Comparison of ENCODE assay signal across 23 mouse cellular contexts in the genomic region with DNA sequence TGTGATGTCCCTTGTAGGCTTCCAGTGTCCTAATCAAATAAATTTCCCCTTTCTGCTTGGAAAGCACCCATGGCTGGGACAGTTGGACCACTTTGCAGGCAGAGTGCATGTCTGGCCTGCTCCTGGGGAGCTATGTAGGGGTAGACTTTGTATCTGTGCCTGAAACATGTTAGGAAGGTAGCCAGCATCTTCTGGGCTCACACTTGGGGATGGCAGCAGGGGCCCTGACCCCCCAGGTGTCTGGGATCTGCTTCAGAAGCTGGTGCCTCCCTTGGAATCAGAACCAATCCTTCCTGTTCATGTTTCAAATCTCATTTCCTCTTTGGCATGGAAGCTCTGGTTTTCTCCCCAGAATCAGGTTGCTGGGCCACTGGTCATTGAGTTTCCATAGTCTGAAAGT. TPM values are rescaled to one million over a fixed set of nuclear protein-coding genes. Genes with fewer than 3 reads are reported as not detected.
DNase-seq lines count a peak whose midpoint lies in the region; ATAC-seq and TF ChIP-seq lines count a peak whose summit lies in the region.
"Had no signal": no experiment of that assay in that cellular context is flagged by ENCODE, and none has a peak within 500 bp of the region (broad histone marks: within the 10 kb centered on the region; RNA-seq: fewer than 3 reads in every experiment).

No protein-coding gene starts in this region.

- no peaks in the 10 kb centered on the region for H3K9me3 ChIP-seq in embryonic facial prominence, embryonic 12.5 days
- no peaks in the 10 kb centered on the region for H3K9me3 ChIP-seq in embryonic facial prominence, embryonic 10.5 days
- no peaks in the 10 kb centered on the region for H3K9me3 ChIP-seq in heart, embryonic 14.5 days (ENCODE audit: control insufficient read depth, low read length)
- no peaks in the 10 kb centered on the region for H3K9me3 ChIP-seq in G1E (replicated peaks)
- no peaks in the 10 kb centered on the region for H3K9me3 ChIP-seq in liver, embryonic 13.5 days (replicated peaks)
- H3K9me3 ChIP-seq: hindbrain, embryonic 12.5 days; limb, embryonic 13.5 days had no signal

- no peak for TF ChIP-seq CTCF in G1E (IDR thresholded peaks at IDR 0.05; ENCODE audit: low read depth, low read length)

- H3K9ac ChIP-seq in embryonic facial prominence, embryonic 12.5 days, result no peak overlapping the region
- H3K9ac ChIP-seq in heart, embryonic 14.5 days (ENCODE audit: low read length), result no peak overlapping the region
- H3K9ac ChIP-seq in liver, embryonic 13.5 days, result peak overlapping the region; percentile 100
- H3K9ac ChIP-seq: hindbrain, embryonic 12.5 days; limb, embryonic 13.5 days had no signal

- ATAC-seq in embryonic facial prominence, embryonic 12.5 days (ENCODE audit: insufficient number of reproducible peaks, insufficient read depth, low FRiP score, low TSS enrichment), result no peak
- ATAC-seq in heart, embryonic 14.5 days (ENCODE audit: insufficient number of reproducible peaks, insufficient read depth, low FRiP score, low read depth), result no peak
- ATAC-seq in G1E (ENCODE audit: extremely low read depth, insufficient number of reproducible peaks, low FRiP score, poor library complexity, severe bottlenecking), result no peak
- no peak for ATAC-seq in liver, embryonic 13.5 days (ENCODE audit: low read depth)
- ATAC-seq: activated CD4-positive, CD25-positive, alpha-beta regulatory T cell, adult 4 months; forebrain, embryonic 14.5 days; inflammation-experienced regulatory T-cells, adult 6 months had no signal

- no peak overlapping the region for H3K27ac ChIP-seq in embryonic facial prominence, embryonic 12.5 days
- no peak overlapping the region for H3K27ac ChIP-seq in embryonic facial prominence, embryonic 10.5 days (replicated peaks)
- no peak overlapping the region for H3K27ac ChIP-seq in heart, embryonic 14.5 days (replicated peaks in 1 of 2; ENCODE audit: control insufficient read depth in 1 of 2, insufficient read depth in 1 of 2, low read depth in 2 of 2, low read length in 2 of 2)
- peak overlapping the region; percentile 99 for H3K27ac ChIP-seq in liver, embryonic 13.5 days
- H3K27ac ChIP-seq: hindbrain, embryonic 12.5 days; limb, embryonic 13.5 days had no signal

- DNase-seq in embryonic facial prominence, embryonic 10.5 days (ENCODE audit: low spot score), result no peak
- DNase-seq in heart, postnatal 4 days, result no peak
- no peak for DNase-seq in G1E (ENCODE audit: low spot score)
- DNase-seq in liver, embryonic 13.5 days, result no peak
- DNase-seq in urinary bladder, postnatal 14 days (ENCODE audit: low spot score), result no peak
- DNase-seq in cerebellum, adult 11-12 months, result no peak
- DNase-seq: adrenal gland, postnatal 10 days; cerebellum, adult 18-20 months; cerebellum, postnatal 25 days; embryo, embryonic 11 days; gastrocnemius, postnatal 14 days; kidney, adult 2 months; kidney, postnatal 10 days; retina, postnatal 1 day; right cerebral cortex, postnatal 4 days; thymus, postnatal 25 days had no signal

- H3K4me1 ChIP-seq in embryonic facial prominence, embryonic 12.5 days, result peaks cover 7% of the 10 kb centered on the region; the same call in 1 of the 2 replicates
- peaks cover 14% of the 10 kb centered on the region for H3K4me1 ChIP-seq in embryonic facial prominence, embryonic 10.5 days
- peaks cover 2 to 10% of the 10 kb centered on the region in 2 experiments; a peak in 3 of 4 replicates for H3K4me1 ChIP-seq in heart, embryonic 14.5 days (ENCODE audit: control insufficient read depth in 2 of 2, insufficient read depth in 2 of 2, low read length in 2 of 2)
- H3K4me1 ChIP-seq in G1E (ENCODE audit: insufficient read depth, low read depth, low read length), result peaks cover 79% of the 10 kb centered on the region
- peaks cover 77% of the 10 kb centered on the region for H3K4me1 ChIP-seq in liver, embryonic 13.5 days (replicated peaks)

- peak overlapping the region; percentile 14; the same call in 1 of the 2 replicates for H3K4me2 ChIP-seq in embryonic facial prominence, embryonic 12.5 days (replicated peaks)
- H3K4me2 ChIP-seq in heart, embryonic 14.5 days (ENCODE audit: low read length), result 0 out of 2 replicates have a peak overlapping the region, but pooled peaks have one; percentile 0
- H3K4me2 ChIP-seq in liver, embryonic 13.5 days, result peak overlapping the region; percentile 87
- H3K4me2 ChIP-seq: hindbrain, embryonic 12.5 days; limb, embryonic 13.5 days had no signal

- H3K4me3 ChIP-seq in embryonic facial prominence, embryonic 12.5 days, result no peak overlapping the region
- no peak overlapping the region for H3K4me3 ChIP-seq in embryonic facial prominence, embryonic 10.5 days
- H3K4me3 ChIP-seq in heart, embryonic 14.5 days (ENCODE audit: control insufficient read depth in 1 of 2, insufficient read depth in 1 of 2, low read depth in 1 of 2, low read length in 2 of 2), result no peak overlapping the region
- peak overlapping the region; percentile 62; the same call in 1 of the 2 replicates for H3K4me3 ChIP-seq in G1E (ENCODE audit: low read depth, low read length)
- H3K4me3 ChIP-seq in liver, embryonic 13.5 days (replicated peaks), result peak overlapping the region; percentile 97
- H3K4me3 ChIP-seq: hindbrain, embryonic 12.5 days; limb, embryonic 13.5 days had no signal

- H3K27me3 ChIP-seq in embryonic facial prominence, embryonic 12.5 days, result peaks cover 29% of the 10 kb centered on the region
- peaks cover 52% of the 10 kb centered on the region for H3K27me3 ChIP-seq in embryonic facial prominence, embryonic 10.5 days (replicated peaks; ENCODE audit: low read depth, poor library complexity, severe bottlenecking)
- peaks cover 18% of the 10 kb centered on the region for H3K27me3 ChIP-seq in heart, embryonic 14.5 days (ENCODE audit: control insufficient read depth, insufficient read depth, low read length)
- peaks cover 6% of the 10 kb centered on the region for H3K27me3 ChIP-seq in G1E (ENCODE audit: insufficient read depth, low read length)
- H3K27me3 ChIP-seq in liver, embryonic 13.5 days, result peaks cover 12% of the 10 kb centered on the region

- no peaks in the 10 kb centered on the region for H3K36me3 ChIP-seq in embryonic facial prominence, embryonic 12.5 days
- H3K36me3 ChIP-seq in embryonic facial prominence, embryonic 10.5 days (replicated peaks), result no peaks in the 10 kb centered on the region
- H3K36me3 ChIP-seq in heart, embryonic 14.5 days (ENCODE audit: control insufficient read depth, insufficient read depth, low read length), result no peaks in the 10 kb centered on the region
- H3K36me3 ChIP-seq in G1E (replicated peaks), result peaks cover 30% of the 10 kb centered on the region
- peaks cover 23% of the 10 kb centered on the region for H3K36me3 ChIP-seq in liver, embryonic 13.5 days
- H3K36me3 ChIP-seq: hindbrain, embryonic 12.5 days; limb, embryonic 13.5 days had no signal

RNA-seq across cellular contexts. Expression of a gene that starts 3.1 kb away (rescaled TPM):
- 4.7 and 5.6 TPM in 2 replicates for polyA plus RNA-seq in embryonic facial prominence, embryonic 12.5 days (2016; fragmentation: Nextera tagmentation; extraction: Ambion mirVana)
- polyA plus RNA-seq in embryonic facial prominence, embryonic 10.5 days (2016; fragmentation: Nextera tagmentation; extraction: Ambion mirVana), result 6.0 and 7.4 TPM in 2 replicates
- 2.4 and 3.2 TPM in 2 replicates for polyA plus RNA-seq in heart, embryonic 14.5 days (2014; fragmentation: Nextera tagmentation; extraction: Ambion mirVana)
- total RNA-seq in heart, postnatal 4 days (2021), result 1 to 10 TPM in 1 of 2 experiments, under 1 TPM in 1; 0.93 to 1.4 TPM
- total RNA-seq in G1E (2014; fragmentation: Nextera tagmentation), result 56.6 and 80.8 TPM in 2 replicates
- 33.2 and 38.4 TPM in 2 replicates for total RNA-seq in G1E (2017)
- 33.9 and 35.9 TPM in 2 replicates for polyA plus RNA-seq in G1E (2012)
- polyA plus RNA-seq in liver, embryonic 13.5 days (2015; fragmentation: Nextera tagmentation; extraction: Ambion mirVana), result 150 and 164 TPM in 2 replicates

RNA-seq across cellular contexts. Expression of a gene that starts 38.2 kb away (rescaled TPM):
- 69.1 and 70.5 TPM in 2 replicates for polyA plus RNA-seq in embryonic facial prominence, embryonic 12.5 days (2016; fragmentation: Nextera tagmentation; extraction: Ambion mirVana)
- polyA plus RNA-seq in embryonic facial prominence, embryonic 10.5 days (2016; fragmentation: Nextera tagmentation; extraction: Ambion mirVana), result 56.8 and 60.9 TPM in 2 replicates
- 18.8 and 22.1 TPM in 2 replicates for polyA plus RNA-seq in heart, embryonic 14.5 days (2014; fragmentation: Nextera tagmentation; extraction: Ambion mirVana)
- 10 to 100 TPM; 29.5 to 30.3 TPM for total RNA-seq in heart, postnatal 4 days (2021)
- total RNA-seq in G1E (2014; fragmentation: Nextera tagmentation) (72.7 and 87.2 TPM in 2 replicates), G1E (2017) (42.0 and 46.9 TPM in 2 replicates)
- polyA plus RNA-seq in G1E (2012), result 47.8 and 58.8 TPM in 2 replicates
- 3.4 and 4.3 TPM in 2 replicates for polyA plus RNA-seq in liver, embryonic 13.5 days (2015; fragmentation: Nextera tagmentation; extraction: Ambion mirVana)
- polyA plus RNA-seq: inflammation-experienced regulatory T-cells, adult 6 months had no signal

Comparison
In these comparisons a context has a peak if more than half of its experiments do, and no peak if none do; other contexts are left out.
1. H3K4me2 ChIP-seq: peak in every context shown above with its lines; median percentile 87 in liver, embryonic 13.5 days; 14 in embryonic facial prominence, embryonic 12.5 days; 0 in heart, embryonic 14.5 days.
2. H3K4me3 ChIP-seq: peak in G1E (single experiment) and liver, embryonic 13.5 days (single experiment); none in embryonic facial prominence, embryonic 12.5 days (single experiment), embryonic facial prominence, embryonic 10.5 days (single experiment) and heart, embryonic 14.5 days (0 of 2).